Mouse (Mus musculus) layer of hippocampus, postnatal 10 days (tissue): ENCODE data around the gene Cmc2. TPM values are rescaled to one million over a fixed set of nuclear protein-coding genes. Genes with fewer than 3 reads are reported as not detected.

Experiments
- DNase-seq, 2 experiments: peaks; one replicate each; pipeline ENCODE4 v3.0.0; 2021; ENCODE audit warnings: low spot score in 2 of 2
- total RNA-seq, 2 experiments: library from RNA; stranded (reverse); gene quantifications; 2 replicates each; pipeline ENCODE4 v1.2.3; 2021

The Cmc2 gene
- total RNA-seq, 2 experiments from 2014 or later, result 11.8 to 12.5 TPM

DNA sequence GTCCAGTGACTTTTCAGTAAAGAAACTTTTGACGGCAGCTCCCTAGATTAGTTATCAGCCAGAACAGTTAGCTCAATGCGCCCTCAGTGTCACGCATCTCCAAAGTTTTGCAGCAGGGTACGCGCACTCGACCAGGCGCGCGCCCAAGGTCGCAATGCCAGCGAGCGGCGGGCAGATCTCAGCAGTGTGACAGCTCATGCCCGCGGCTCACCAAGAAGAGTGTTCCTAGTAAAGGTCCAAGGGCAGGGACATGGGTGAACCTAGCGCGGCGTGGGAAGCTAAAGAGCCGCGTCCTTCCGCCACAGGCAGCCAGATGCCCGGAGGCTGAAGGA is 284 bp downstream of the Cmc2 start:
- no peak for DNase-seq

- no peak for DNase-seq
Observed at GRCm38 (mm10) chr8:116905836-116906235, 15.4 kb downstream of the Cmc2 start.

- no peak for DNase-seq
Observed at GRCm38 (mm10) chr8:116905252-116905651, 16.0 kb downstream of the Cmc2 start.

- DNase-seq, result no peak
Observed at GRCm38 (mm10) chr8:116904736-116905135, 16.5 kb downstream of the Cmc2 start.

GRCm38 (mm10) chr8:116895521-116895920 is 25.7 kb downstream of the Cmc2 start:
- no peak for DNase-seq

DNA sequence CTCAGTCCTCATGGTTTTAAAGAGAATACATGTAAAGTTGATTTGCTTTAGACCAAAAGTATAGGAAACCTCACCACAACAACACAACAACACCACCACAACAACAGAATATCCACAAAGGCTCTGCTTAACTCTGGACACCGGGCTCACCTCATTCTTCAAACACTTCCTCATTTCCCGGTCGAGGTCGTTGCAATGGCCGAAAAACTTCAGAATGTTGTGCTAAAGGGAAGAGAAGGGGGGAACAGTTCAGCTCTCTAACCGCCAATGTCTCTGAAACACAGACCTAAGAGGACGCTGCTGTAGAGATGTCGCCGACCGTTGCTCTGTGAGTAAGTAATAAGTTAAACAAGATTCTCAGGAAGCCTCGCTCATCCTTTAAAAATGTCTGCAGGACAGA is 27.3 kb downstream of the Cmc2 start:
- no peak for DNase-seq

DNA sequence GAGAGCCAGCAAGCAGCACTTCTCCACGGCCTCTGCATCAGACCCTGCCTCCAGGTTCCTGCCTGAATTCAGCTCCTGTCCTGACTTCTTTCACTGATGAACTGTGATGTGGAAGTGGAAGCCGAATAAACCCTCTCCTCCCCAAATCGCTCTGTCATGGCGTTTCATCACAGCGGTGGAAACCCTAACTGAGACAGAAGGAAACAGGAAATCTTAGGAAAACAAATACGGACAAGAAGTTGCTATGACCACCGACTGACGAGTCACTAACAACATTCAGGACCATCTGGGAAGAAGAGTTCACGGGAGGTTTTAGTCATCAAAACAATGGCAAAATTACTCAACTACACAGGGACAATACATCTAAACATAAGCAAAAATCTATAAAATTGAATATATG is 28.6 kb downstream of the Cmc2 start:
- DNase-seq, result no peak

DNA sequence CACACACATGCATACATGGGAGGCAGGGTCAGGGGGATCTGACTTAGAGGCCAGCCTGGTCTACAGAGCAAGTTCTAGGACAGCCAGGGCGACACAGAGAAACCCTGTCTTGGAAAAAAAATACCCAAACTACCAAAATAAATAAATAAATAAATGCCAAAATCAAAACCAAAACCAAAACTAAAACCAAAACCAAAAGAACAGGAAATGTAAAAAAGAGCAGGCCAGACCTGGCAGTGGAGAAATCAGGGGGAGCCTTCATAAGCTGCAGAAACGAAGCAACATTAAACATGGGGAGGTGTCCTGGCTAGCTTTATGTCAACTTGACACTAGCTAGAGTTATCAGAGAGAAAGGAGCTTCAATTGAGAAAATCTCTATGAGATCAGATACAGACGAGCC is 29.1 kb downstream of the Cmc2 start:
- no peak for DNase-seq

DNA sequence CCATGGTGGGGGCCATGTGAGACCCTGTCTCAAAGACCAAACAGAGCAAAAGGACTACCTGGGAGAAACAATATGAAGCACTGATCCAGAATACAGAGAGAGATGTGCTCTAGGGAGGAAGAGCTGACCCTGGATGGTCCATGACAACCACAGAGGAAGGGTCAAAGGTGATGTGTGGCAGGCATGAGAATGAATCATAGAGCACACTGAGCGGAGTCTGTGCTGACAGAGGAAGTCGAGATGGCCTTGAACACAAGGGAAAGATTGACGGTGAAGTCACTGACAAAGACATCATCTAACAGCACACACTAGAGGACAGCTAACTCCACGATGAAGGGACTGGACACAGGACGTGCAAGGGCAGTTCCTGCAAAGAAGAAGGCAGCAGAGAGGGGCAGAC is 29.8 kb downstream of the Cmc2 start:
- no peak for DNase-seq

DNA sequence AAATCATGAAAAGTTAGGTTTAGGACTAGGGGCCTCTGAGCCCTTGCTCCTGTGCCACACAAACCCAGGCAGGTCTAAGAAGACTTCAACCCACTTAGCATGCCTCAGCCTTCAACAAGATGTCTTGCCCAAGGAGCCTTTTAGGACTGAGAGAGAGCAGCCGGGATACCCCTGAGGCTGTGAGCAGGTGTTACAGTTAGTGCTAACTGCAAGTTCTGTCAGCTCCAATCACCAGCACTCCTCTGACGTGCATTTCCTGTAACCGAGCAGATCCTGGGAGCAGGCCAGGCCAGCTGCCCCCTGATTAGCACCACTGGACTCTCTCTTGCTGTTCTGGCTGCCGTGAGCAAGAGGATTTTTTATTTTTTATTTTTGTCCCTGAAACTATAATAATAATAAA is 33.4 kb downstream of the Cmc2 start:
- DNase-seq, result no peak

DNA sequence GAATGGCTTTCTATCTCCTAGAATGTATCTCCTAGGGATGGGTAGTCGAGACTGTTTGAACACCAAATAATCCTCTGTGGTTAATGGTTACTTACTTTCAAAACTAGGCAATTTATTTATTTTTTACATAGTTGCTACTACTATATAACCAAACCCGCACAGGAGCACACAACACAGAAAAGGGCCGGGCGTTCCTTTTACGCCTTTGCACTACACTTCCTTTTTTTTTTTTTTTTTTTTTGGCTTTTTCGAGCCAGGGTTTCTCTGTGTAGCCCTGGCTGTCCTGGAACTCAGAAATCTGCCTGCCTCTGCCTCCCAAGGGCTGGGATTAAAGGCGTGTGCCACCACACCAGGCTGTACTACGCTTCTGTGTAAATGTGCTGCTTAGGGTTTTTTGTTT is 39.9 kb downstream of the Cmc2 start:
- DNase-seq, result no peak

GRCm38 (mm10) chr8:116875798-116876450 is 45.3 kb downstream of the Cmc2 start:
- no peak for DNase-seq

- DNase-seq, result no peak
Observed at GRCm38 (mm10) chr8:116873986-116874385, 47.3 kb downstream of the Cmc2 start.

DNA sequence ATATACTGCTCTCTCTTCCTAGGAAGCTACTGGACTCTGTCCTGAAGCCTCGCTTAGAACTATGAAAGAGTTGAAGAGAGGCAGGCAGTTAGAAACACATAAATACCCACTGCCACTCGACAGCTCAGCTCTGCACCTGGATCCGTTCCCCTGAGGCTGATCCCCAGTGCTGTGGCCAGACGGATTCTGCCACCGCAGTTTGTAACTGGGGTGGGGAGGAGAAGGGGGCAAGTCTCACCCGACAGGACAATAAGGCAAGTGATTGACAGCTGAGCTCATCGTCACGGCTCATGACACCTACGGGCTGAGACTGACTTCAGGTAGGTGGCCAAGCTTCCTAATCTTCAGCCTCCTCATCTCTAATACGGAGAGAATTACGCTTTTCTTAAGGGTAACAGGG is 47.7 kb downstream of the Cmc2 start:
- DNase-seq, result no peak

GRCm38 (mm10) chr8:116872761-116873342 is 48.4 kb downstream of the Cmc2 start:
- DNase-seq, result peak; percentile 17 to 36

DNA sequence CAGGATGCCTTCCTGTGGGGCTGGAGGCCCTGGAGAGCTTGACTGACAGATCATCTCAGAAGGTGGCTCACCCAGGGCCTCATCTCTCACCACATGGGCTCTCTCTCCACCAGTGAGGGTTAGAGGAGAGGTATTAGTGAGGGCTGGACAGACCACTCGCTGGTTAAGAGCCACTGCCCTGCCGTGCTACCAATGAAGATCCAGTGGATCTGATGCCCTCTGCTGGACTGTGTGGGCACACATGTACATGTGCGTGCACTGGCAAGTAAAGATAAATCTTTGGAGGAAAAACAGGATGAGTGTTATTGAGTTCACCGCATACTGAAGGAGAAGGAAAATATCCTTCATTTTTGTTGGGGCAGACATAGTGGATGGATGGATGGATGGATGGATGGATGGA is 52.6 kb downstream of the Cmc2 start:
- peak; percentile 47 to 66 for DNase-seq

DNA sequence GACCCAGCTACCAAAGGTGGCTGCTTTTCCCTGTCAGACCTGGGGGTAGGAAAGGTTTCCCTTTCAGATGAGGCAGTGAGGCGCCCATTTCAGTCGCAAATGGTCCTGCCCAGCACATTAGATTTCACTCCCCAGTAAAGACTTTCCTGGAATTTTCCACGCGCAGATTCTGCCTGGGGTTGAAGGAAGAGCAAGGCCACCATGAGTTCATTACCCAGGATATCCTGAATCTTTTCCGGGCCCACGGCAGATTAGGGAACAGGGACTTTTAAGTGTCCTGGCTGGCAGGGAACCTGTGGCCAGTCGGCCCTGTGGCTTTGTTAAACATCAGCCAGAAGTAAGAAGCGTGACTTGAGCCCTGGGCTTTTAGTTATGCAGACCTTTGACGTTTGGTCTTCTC is 53.9 kb downstream of the Cmc2 start:
- DNase-seq, result no peak

- DNase-seq, result peak; percentile 31 to 35
Observed at GRCm38 (mm10) chr8:116866118-116866903, 54.9 kb downstream of the Cmc2 start.

DNA sequence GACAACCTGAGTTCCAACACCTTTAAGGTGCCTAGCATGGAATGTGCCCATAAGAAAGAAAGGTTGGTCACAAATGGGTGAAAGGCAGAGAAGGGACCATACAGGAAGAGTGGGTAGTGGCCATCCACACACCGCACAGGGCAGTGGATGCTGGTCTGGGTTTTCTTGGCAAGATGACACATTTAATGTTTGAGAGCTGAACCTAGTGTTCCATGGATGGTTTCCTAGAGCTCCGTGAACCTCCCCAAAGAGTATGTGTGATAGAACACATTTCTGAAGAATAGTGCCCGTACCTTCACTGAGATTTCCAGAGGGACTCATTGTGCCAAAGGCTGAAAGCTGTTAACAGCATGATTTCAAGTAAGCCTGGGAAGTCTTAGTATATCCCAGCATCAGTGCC is 56.7 kb downstream of the Cmc2 start:
- no peak for DNase-seq

DNA sequence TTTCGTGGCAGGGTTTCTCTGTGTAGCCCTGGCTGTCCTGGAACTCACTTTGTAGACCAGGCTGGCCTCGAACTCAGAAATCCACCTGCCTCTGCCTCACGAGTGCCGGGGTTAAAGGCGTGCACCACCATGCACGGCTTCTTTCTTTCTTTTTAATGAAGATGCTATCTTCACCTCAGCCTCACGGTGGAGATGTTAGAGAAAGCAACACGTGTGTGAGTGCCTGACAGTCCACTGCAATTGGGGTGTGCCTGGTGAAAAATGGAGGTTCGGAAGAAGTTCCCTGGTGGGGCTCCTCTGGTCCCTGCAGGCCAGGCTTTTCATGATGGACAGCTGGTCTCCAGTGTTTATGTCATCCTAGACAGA is 57.2 kb downstream of the Cmc2 start:
- no peak for DNase-seq

- peak; percentile 75 to 83 for DNase-seq
Observed at GRCm38 (mm10) chr8:116863357-116864021, 57.8 kb downstream of the Cmc2 start.

DNA sequence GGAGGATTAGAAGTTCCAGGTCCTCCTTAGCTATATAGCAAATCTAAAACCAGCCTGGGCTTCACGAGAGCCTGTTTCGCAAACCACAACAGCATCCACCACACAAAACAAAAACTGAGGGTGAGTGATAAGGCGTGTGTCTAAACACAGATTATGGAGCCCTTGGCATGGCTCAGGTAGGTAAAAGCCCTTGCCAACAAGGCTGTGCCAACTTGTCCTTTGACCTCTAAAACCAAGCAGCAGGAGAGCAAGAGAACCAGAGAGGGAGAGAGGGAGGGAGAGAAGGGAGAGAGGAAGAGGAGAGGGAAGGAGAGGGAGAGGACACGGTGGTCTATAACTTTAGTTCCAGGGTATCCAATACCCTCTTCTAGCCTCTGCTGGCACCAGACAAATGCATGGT is 59.1 kb downstream of the Cmc2 start:
- DNase-seq, result no peak
